Mouse (Mus musculus): ENCODE results near the gene Lipt1.

DNA sequence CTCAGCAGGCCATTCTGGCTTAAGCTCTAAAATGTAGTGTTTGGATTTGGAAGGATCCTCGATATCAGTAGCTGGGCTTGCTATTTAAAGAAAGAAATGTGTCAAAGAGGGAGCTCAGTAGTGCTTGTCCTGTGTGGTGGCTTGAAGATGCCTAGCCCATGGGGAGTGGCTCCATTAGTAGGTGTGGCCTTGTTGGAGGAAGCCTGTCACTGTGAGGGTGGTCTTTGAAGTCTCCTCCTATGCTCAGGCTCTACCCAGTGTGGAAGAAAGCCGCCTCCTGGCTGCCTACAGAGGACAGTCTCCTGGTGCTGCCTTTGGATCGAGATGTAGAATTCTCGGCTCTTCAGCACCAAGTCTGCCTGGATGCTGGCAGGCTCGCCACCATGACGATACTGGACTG lies 28.8 kb downstream of the Lipt1 start:
- no peak for TF ChIP-seq POLR2A (IDR thresholded peaks at IDR 0.05; ENCODE audit: low read depth, low read length)
- TF ChIP-seq CTCF (IDR thresholded peaks at IDR 0.05; ENCODE audit: extremely low read depth, insufficient read length, insufficient replicate concordance, low read depth, low read length) = no peak

Measured in small intestine, adult 2 months (tissue).